Mouse (Mus musculus) ES-Bruce4 (cell line): Measurements from ENCODE around the gene Rpl32. TPM values are rescaled to one million over a fixed set of nuclear protein-coding genes. Genes with fewer than 3 reads are reported as not detected.
A peak's percentile ranks its signal among the peaks of the same experiment; 100 is the strongest.
"Not testable (repeated sequence)": the region's sequence is repeated elsewhere in the genome, so short reads cannot be mapped to it uniquely, and the experiment has no call there.

ENCODE experiments used
- H3K27ac ChIP-seq: 2 replicates; pipeline ENCODE4 v1.5.1; 2012; ENCODE audit warnings: low read length, inconsistent platforms; ENCODE audit not compliant: insufficient read depth
- H3K27me3 ChIP-seq: 2 replicates; pipeline ENCODE4 v1.6.1; 2012; ENCODE audit warnings: mild to moderate bottlenecking, low read length, inconsistent platforms; ENCODE audit not compliant: control insufficient read depth, poor library complexity, insufficient read depth, severe bottlenecking
- H3K36me3 ChIP-seq: 2 replicates; pipeline ENCODE4 v1.6.1; 2012; ENCODE audit warnings: inconsistent platforms, mild to moderate bottlenecking, low read length, moderate library complexity; ENCODE audit not compliant: control insufficient read depth, poor library complexity, insufficient read depth, severe bottlenecking
- H3K4me1 ChIP-seq: one replicate; pipeline ENCODE4 v1.8.1; 2011; ENCODE audit warnings: low read length; ENCODE audit not compliant: control insufficient read depth, insufficient read depth
- H3K4me3 ChIP-seq: 2 replicates; pipeline ENCODE4 v1.5.1; 2011; ENCODE audit warnings: low read depth, mild to moderate bottlenecking, low read length
- H3K9ac ChIP-seq: 2 replicates; pipeline ENCODE4 v1.6.1; 2012; ENCODE audit warnings: low read depth, mild to moderate bottlenecking, inconsistent platforms; ENCODE audit not compliant: poor library complexity, severe bottlenecking
- H3K9me3 ChIP-seq: replicated peaks from 2 replicates; pipeline ENCODE4 v1.6.1; 2012; ENCODE audit warnings: mild to moderate bottlenecking, low read length, inconsistent platforms; ENCODE audit not compliant: control insufficient read depth, poor library complexity, insufficient read depth, severe bottlenecking
- CTCF ChIP-seq: IDR thresholded peaks from one replicate; pipeline ENCODE4 v1.8.1; 2011; ENCODE audit warnings: low read depth, low read length
- EP300 ChIP-seq: IDR thresholded peaks from 2 replicates; pipeline ENCODE4 v1.6.1; 2011; ENCODE audit warnings: low read depth, low read length; ENCODE audit not compliant: insufficient read depth
- POLR2A ChIP-seq: IDR thresholded peaks from one replicate; pipeline ENCODE4 v1.8.1; 2011; ENCODE audit warnings: low read length; ENCODE audit not compliant: insufficient read depth
- polyA plus RNA-seq: library from polyadenylated mRNA; stranded (reverse); fragments of >200 nt; gene quantifications from 2 replicates; pipeline ENCODE4 v1.2.4, GENCODE M21; 2011; ENCODE audit warnings: low read depth; ENCODE audit not compliant: missing spikeins, insufficient read depth, insufficient read length

Rpl32 gene
- polyA plus RNA-seq, 1 experiment: 3,890 TPM

DNA sequence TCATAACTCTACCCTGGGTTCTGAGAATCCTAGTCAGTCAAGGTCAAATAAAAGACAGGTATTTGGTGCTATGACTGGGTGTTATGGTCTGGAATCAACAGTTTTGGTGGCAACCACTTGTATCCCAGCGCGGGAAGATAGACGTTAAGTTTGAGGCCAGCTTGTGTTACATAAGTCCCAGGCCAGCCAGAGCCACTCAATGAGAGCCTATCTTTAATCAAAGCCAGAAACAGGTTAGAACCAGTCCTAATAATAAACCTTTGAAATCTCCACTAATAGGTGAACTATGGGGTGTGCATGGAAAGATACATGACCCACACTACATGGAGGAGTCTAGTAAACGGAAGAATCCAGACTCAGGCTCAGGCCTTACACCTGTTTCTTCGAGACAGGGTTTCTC lies 30.2 kb upstream of the Rpl32 start:
- Histone ChIP-seq H3K4me3 (no peak overlapping the region), H3K27ac (no peak overlapping the region), H3K9me3 (no peaks in the 10 kb centered on the region), H3K27me3 (no peaks in the 10 kb centered on the region), H3K4me1 (no peaks in the 10 kb centered on the region), H3K36me3 (peaks cover 16% of the 10 kb centered on the region), H3K9ac (no peak overlapping the region)
- TF ChIP-seq POLR2A (peak; percentile 31), CTCF (no peak)

DNA sequence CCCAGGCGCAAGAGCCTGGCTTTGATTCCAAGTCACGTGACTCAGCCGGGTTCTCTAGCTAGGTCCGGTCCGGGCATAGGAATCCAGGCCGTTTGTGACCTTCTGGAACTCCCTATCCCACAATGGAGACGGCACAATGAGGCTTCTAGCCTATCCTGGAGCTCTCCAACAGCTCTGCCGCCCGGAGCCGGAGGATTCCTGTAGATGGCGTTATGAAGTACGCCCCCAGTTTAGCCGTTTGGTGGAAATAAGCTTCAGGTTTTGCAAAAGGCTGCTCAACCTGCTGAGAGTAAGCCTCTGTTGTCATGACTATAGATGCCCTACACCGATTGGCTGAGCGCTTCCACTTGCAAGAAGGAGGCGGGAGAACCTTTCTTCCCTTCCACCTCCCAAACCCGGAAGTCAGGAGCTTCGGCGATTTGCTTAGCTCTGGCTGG lies 29.6 kb upstream of the Rpl32 start, which contains the start of gene Efcab12:
Efcab12 (minus strand) TSS at position 252 of the 437 bp plus-strand sequence.
- Histone ChIP-seq H3K4me1 (no peaks in the 10 kb centered on the region), H3K27me3 (no peaks in the 10 kb centered on the region), H3K9me3 (no peaks in the 10 kb centered on the region), H3K9ac (peak within 1 kb of the TSS; percentile 13; the same call in 1 of the 2 replicates), H3K27ac (peak within 1 kb of the TSS; percentile 70; the same call in 1 of the 2 replicates), H3K4me3 (peak within 1 kb of the TSS; percentile 51), H3K36me3 (peaks cover 12% of the 10 kb centered on the region)
- TF ChIP-seq POLR2A (no peak), CTCF (peak; percentile 9)

DNA sequence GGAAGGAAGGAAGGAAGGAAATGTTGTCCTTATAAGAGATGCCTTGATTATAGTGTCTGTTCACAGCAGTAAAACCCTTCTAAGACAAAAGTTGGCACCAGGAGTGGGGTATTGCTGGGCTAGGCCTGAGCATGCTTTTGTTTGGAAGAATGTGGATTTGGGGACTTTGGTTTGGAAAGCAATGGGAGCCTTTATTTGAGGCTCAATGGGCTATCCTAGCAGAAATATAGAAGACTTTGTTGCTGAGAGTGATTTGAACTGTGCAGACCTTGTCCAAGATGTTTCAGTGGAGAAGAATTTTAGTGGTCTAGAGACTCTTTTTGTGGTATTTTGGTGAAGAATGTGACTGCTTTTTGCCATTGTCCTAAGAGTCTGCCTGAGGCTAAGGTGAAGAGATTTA lies 25.3 kb upstream of the Rpl32 start:
- Histone ChIP-seq H3K27me3 (no peaks in the 10 kb centered on the region), H3K4me3 (no peak overlapping the region), H3K4me1 (peaks cover 1% of the 10 kb centered on the region), H3K9ac (no peak overlapping the region), H3K27ac (no peak overlapping the region), H3K36me3 (no peaks in the 10 kb centered on the region), H3K9me3 (no peaks in the 10 kb centered on the region)
- TF ChIP-seq CTCF: no peak
- TF ChIP-seq POLR2A: no peak
- TF ChIP-seq EP300: no peak

DNA sequence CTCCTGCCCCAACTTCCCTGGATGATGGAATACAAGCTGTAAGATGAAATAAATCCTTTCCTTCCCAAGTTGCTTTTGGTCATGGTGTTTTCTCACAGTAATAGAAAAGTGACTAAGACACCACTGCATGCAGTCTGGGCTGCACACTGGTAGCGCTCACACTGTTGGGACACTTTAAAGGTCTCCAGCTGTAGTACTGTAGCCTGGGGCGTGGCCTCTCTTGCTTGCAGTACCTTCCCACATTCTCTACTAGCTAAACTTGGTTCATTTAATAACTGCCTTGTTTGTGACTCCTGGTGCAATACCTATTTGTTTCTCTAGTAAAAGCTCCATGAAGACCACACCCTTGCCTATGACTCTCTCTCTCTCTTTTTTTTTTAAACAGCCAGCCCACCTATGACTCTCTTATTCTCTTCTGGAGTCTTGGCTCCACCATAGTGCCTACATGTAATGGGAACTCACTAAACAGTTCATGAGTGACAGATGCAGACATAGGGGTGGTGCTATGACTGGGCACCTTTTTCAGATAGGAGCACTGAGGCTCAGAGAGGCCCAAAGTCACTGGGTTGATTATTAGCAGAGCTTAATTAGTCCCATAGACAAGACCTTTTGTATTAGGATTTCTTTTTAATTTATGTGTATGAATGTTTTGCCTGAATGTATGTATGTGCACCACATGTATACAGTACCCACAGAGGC lies 23.8 kb upstream of the Rpl32 start:
- Histone ChIP-seq H3K4me3 (no peak overlapping the region), H3K27ac (no peak overlapping the region), H3K36me3 (no peaks in the 10 kb centered on the region), H3K9me3 (no peaks in the 10 kb centered on the region), H3K9ac (no peak overlapping the region), H3K4me1 (peaks cover 1% of the 10 kb centered on the region), H3K27me3 (no peaks in the 10 kb centered on the region)
- TF ChIP-seq CTCF (no peak), POLR2A (no peak), EP300 (no peak)

DNA sequence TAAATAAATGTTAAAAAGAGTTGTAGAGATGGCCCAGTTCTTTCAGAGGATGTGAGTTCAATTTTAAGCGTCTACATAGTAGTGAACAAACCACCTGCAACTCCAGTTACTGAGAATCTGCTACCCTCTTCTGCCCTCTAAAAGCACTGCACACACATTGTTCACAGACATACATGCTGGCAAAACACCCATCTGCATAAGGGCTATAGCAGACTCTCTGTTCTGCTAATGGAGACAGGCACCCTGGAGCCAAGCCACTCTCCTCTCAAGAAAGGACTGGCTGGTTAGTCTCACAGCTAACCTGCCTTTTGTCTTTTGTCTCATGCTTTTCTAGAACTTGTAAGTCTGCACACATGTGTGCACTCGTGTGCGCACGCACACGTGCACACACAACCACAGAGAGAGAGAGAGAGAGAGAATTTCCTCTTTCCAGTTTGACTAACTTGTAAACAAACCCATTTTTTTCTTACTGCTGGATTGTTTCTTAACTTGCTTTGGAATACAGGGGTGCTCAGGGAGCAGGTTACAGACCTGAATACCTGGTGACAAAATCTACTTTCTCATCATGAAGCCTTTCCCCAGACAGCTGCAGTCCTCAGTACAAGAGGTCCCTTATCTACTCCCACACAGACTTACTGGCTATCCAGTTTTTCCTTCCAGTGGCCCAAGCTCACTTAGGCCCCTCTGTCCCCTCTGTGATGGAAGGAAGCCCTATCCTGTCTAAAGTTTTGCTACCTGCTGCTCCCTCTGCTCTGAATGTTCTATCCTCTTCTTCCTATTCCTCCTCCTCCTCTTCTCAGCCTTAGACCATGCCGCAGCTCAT lies 22.4 kb upstream of the Rpl32 start:
- Histone ChIP-seq H3K27ac (peak overlapping the region; percentile 60), H3K9ac (peak overlapping the region; percentile 5; the same call in 1 of the 2 replicates), H3K4me3 (no peak overlapping the region), H3K9me3 (no peaks in the 10 kb centered on the region), H3K4me1 (peaks cover 1% of the 10 kb centered on the region), H3K36me3 (no peaks in the 10 kb centered on the region), H3K27me3 (no peaks in the 10 kb centered on the region)
- TF ChIP-seq EP300: no peak
- TF ChIP-seq POLR2A: no peak
- TF ChIP-seq CTCF: no peak

DNA sequence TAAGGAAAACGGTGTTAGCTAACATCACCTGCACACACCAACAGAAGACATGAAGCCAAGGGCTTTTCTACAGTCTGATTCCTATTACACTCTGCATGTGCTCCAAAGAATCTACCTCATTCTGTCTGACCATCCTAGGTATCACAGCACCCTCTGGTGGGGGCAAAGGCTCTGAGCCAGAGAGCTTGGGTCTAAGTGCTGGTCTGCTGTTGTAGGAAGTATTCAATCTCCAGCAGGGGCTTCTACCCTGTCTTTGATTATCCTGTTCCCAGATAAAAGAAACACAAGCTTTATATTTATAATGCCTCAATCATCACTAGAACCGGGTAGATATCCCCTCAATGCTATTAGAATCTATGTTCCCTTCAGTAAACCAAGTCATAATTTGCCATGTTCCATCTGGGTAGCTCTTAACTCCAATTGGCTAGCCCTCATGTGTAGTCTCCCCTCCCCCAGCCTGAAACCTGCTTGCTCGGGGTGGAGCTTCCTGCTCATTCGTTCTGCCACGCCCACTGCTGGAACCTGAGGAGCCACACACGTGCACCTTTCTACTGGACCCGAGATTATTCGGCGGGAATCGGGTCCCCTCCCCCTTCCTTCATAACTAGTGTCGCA lies 15.4 kb upstream of the Rpl32 start:
- H3K27me3 ChIP-seq, H3K9me3 ChIP-seq, H3K4me3 ChIP-seq, H3K4me1 ChIP-seq, H3K36me3 ChIP-seq: not testable (repeated sequence)
- TF ChIP-seq CTCF: peak; percentile 66
- Histone ChIP-seq H3K9ac (peak overlapping the region; percentile 13; the same call in 1 of the 2 replicates), H3K27ac (peak overlapping the region; percentile 14; the same call in 1 of the 2 replicates)
